Mouse (Mus musculus): ENCODE data around the gene Lrba.

Lrba gene

DNA sequence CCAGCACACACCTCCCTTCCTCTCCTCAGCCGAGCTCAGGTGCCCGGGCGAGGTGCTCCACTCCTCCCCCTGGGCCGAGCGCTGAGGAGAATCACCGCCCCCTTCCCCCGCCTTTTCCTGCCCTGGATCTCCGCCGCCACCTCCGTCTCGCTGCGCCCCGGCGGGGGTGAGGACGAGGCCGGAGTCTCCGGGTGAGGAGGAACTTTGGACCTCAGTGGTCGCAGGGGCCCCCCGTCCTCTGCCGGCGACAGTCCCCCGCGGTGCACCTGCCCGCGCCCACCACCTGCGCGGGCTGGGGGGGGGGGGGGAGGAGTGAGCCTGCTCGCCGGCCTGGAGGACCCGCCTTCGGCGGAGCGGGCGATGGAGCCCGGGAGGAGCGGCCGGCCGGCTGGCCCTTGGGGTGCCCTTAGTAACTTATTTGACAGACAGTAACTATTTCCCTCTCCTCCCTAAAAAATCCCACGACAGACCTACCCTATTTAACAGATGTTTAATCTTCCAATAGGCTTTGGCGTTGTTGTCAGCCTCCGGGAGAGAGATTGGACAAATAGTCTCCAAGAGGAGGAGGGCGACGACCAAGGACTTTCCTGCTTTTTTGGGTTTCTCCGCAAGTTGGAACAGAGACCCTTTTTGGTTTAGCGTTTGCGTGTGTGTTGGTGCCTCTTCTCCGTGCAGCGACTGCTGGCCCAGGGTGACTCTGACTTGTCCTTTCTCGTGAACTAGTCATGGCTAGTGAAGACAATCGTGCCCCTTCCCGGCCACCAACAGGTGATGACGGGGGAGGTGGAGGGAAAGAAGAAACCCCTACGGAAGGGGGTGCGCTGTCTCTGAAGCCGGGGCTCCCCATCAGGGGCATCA, at the start of gene Lrba:
TSS of gene Lrba (plus strand) at position 117 of the 858 bp plus-strand sequence.
- TF ChIP-seq GATA4 (IDR thresholded peaks at IDR 0.05; ENCODE audit: insufficient replicate concordance, low read length), result no peak; the same call in 1 of the 2 replicates

DNA sequence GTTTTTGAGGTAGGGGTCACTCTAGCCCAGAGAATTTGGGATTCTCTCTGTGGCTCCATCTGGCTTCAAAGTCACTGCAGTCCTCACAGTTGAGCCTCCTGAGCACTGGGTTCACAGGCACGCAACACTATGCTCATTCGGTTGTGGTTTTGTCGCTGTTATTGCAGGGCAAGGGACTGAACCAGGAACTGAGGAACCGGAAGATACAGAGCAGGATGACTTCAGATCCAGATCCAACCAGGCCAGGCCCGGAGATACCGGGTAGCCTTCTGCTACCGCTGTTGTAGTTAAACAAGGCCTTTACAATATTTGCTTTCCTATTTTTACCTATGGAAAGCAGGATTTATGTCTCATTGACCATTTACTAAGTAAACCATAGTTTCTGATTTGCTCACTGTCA, 44.8 kb upstream of the Lrba start:
- no peak for TF ChIP-seq GATA4 (IDR thresholded peaks at IDR 0.05; ENCODE audit: insufficient replicate concordance, low read length)

DNA sequence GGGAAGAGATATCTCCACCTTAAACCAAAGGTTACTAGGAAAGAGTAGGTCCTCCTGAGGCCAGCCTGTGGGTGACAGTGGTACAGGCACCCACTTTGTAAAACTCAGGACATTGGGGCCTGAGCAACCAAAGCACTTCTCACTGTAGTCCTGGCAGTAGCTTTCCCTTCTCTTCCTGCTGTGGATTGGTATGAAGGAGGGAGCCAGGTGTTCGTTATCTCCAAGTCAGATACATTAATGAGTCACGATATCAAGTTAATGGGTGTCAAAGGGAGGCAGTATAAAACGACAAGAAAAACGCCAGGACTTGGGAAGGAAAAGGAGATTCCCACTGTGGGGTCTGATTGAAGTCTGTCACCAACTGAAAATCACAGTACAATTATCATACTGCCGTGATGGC, 43.4 kb upstream of the Lrba start:
- TF ChIP-seq GATA4 (IDR thresholded peaks at IDR 0.05; ENCODE audit: insufficient replicate concordance, low read length), result no peak

DNA sequence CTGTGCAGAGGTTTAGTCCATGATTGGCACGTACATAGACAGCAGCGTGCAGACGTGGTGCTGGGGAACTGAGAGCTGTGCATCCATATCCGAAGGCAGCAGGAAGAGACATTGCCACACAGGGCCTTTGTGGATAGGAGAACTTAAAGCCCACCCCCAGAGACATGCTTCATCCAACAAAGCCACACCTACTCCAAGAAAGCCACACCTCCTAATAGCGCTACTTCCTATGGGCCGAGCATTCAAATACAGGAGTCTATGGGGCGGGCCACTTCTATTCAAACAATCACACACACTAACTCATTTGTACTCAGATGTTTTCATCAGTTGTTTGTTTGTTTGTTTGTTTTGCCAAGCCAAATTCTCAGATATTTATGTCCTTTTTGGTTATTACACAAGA, 39.9 kb upstream of the Lrba start:
- TF ChIP-seq GATA4 (IDR thresholded peaks at IDR 0.05; ENCODE audit: insufficient replicate concordance, low read length), result no peak

DNA sequence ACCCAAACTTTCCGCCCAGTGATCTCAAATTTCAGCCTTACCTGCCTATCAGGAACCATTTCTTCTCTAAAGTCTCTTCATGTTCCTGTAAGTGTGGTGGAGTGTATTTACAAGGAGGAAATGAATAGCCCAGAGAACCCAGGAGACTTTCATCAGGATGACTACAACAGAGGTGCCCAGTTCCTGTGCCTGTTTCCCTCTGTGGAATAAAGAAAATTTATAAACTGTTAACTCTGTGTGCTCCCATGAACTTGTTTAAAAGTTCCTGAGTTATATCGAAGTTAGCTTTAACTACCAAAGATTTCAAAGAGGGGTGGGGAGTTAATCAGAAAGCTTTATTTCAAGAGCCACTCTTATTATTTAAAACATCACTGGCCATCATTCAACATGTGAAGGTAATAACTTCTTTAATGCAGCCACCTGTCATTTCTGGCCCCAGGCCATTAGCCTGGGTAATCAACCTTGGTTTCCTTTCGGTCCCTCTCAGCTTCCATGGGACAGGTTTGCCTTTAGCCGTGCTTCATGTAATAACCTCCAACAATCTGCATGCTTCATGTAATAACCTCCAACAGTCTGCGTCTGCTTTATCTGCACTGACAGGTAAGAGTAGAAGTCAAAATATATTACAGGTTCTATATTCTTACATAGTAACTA, 36.6 kb upstream of the Lrba start:
- no peak for TF ChIP-seq GATA4 (IDR thresholded peaks at IDR 0.05; ENCODE audit: insufficient replicate concordance, low read length)

DNA sequence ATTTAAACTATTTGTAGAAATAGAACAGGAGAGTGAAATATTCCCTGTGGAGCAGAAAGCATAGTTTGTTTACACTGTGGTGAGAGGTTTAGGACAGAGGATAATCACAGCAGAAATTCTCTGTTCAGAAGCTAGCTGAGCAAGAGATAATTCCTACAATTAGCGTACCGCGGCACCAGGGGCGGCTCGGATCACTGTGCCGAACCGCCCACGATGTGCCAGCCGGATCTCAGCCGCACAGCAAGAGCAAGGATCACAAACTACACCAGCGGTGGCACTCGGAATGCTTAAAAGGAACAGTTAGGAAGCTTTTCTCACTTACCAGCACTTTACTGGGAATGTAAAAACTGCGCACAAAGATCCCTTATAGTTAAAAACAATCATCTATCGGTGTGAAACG, 28.5 kb upstream of the Lrba start:
- no peak for TF ChIP-seq GATA4 (IDR thresholded peaks at IDR 0.05; ENCODE audit: insufficient replicate concordance, low read length)

DNA sequence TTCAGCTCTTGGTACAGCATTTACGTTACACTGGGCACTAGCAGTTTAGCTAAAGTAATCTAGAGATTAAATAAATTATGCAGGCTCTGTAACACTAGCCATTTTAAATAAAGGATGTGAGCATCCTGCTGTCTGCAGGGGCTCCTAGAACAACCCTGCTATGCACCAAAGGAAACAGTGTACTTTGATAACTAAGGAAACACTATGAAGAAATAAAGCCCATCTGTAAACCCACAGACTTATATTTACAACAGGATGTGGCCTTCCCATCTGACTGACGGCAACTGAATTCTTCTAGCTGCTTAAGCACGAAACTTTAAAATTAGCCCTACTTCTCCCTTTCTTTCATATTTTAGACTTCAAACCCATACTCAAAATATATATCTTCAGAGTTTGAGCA, 28.0 kb upstream of the Lrba start:
- TF ChIP-seq GATA4 (IDR thresholded peaks at IDR 0.05; ENCODE audit: insufficient replicate concordance, low read length), result no peak

DNA sequence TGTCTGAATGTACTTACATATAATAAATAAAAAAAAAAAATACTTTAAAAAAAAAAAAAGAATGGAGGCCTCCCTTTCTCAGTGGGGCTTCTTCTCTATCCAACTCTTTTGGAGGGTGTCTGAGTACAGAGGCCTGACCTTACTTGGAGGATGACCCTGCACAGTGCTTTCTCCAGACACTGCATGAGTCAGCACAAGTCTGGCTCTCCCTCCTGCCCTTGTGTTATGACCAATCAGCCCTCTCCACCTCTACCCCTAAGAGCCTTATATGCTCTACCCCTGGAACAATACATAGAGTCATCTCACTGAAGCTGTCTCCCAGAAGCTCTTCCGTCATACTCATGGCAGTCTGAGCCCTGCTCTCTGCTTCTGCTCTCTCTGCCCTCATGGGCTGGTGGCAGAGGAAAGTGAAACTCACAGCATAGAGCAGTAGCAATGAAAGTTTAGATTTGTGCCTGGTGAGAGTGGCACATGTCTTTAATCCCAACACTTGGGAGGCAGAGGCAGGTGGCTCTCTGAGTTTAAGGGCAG, 22.8 kb upstream of the Lrba start:
- no peak for TF ChIP-seq GATA4 (IDR thresholded peaks at IDR 0.05; ENCODE audit: insufficient replicate concordance, low read length)

DNA sequence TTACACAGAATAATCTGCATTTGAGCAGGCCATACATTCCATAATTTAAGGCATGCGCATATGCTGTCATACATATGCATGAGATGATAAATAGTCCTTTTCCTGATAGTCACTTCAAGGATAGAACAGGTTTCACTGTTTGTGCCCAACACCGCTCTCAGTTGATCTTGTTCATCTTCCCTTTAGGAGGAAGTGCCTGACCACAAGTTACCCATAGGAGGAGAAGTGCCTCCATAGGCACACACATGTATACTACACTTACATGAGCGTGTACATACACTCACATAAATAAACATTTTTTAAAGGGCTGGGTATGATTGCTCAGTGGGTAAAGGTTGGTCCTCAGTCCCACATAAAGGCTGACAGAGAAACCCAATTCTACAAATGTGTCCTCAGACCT, 22.0 kb upstream of the Lrba start:
- TF ChIP-seq GATA4 (IDR thresholded peaks at IDR 0.05; ENCODE audit: insufficient replicate concordance, low read length), result no peak

DNA sequence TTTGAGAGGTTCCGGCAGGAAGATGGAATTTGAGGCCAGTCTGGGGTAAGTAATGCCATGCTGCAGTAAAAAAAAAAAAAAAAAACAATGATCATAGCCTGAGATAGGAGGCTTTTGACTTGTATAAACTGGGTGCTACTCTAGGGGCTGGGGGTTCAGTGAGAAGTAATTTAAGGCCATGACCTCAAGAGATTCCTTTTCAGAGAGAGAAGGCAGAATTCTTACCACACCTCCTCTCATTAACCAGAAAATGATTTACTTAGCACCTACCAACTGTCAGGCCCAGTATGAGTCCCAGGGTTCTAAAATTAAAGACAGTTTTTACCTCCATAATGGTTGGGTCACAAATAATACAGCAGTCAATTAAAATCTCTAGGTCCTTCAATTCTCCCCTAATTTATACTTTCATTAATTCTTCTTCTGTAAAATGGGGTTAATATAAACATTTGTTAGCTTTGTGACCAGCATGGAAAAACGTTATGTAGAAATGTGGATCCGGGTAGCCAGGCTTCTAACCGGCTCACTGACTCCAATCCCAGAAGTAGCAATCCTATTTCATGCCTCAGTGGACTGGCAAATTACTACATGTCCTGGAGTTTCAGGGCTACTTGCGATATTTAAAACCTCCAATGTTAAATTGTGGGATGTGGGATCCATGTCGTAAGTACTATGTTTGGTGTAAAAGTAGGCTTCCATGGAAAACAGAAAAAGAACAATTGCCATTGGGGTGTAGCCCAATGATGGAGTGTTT, 19.7 kb upstream of the Lrba start:
- TF ChIP-seq GATA4 (IDR thresholded peaks at IDR 0.05; ENCODE audit: insufficient replicate concordance, low read length), result no peak

DNA sequence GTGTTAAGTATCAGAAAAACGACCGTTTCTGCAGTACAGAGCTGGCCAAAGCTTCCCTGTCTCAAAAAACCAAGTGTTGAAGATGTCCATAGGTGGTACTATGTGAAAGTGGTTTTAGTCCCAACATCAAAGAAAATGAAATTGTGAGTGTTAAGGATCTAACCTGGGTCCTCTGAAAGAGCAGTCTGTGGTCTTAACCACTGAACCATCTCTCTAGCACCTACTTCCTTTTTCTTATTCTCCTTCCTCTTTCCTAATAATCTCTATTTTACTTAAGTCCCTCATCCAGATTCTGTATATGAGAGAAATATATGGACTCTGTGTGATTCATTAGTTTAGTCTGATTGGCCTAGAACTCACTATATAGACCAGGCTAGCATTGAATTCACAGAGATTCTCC, 17.9 kb upstream of the Lrba start:
- no peak for TF ChIP-seq GATA4 (IDR thresholded peaks at IDR 0.05; ENCODE audit: insufficient replicate concordance, low read length)

DNA sequence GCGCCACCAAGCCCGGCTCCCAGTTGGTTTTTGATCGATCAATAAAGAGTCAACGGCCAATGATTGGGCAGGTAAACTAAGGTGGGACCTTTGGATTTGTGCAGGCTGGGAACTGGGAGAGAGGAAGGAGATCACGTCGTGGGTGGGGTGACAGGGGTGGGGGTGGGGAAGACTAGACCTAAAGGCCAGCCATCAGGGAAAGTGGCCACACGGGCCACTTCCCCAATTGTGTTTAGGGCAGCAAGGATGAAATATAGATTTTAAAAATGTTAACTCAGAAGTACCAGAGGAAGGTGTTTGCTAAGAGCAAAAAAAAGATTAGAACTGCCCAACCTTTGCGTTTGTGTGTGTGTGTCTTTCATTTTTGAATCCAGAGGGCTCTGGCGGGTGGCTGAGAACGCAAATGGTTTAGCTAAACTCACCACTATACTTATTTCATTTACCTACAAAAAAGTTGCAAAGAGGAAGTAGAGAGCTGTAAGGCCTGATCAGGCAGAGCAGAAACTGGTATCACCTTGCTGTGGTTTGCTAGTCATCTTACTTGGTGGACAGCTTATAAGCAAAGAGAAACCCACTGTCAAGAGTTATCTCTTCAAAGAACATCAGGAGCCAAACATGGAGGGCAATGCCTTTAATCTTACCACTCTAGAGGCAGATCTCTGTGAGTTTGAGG, 14.1 kb upstream of the Lrba start:
- no peak for TF ChIP-seq GATA4 (IDR thresholded peaks at IDR 0.05; ENCODE audit: insufficient replicate concordance, low read length)

DNA sequence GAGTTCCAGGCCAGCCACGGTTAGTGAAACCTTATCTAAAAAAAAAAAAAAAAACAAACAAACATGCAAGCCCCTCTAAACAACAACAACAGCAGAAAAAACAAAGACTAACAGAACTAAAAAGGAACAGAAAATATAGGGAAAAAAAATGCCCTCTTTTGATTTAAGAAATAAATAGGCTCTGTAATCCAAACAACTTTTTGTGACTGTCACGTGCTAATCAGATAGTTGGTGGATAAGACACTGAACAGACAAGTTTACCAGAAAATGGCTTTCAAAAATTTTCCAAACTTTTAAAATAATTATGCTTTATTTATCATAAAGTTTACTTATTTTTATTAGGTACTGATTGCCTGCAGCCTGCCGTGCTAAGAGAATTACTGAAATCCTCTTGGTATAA, 13.5 kb upstream of the Lrba start:
- no peak for TF ChIP-seq GATA4 (IDR thresholded peaks at IDR 0.05; ENCODE audit: insufficient replicate concordance, low read length)

DNA sequence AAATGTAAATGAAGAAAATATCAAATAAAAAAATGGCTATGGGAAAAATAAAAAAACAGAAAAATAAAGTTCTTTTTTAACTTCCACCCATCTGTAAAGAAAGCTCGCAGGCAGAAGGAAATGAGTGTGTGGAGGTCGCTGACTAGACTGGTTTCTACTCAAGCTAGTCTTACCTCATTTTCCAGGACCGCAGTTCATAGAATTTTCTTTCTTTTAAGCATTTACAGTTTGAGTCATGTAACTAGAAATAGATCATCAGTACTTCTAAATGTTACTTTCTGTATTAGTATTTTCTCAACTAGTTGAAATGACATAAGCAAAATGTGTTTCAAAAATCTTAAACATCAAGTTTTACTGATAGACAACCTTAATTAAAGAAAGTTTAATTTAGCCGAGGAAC, 10.2 kb upstream of the Lrba start:
- TF ChIP-seq GATA4 (IDR thresholded peaks at IDR 0.05; ENCODE audit: insufficient replicate concordance, low read length), result no peak
